Mouse (Mus musculus) T-helper 17 cell (primary cell): ENCODE results near the gene Ltbr.

Experiments
- in situ Hi-C, 2 experiments: fragments of 300-600 bp; cut with MboI, MseI; formaldehyde crosslinking; loops; 1 replicate in 1 of 2; 2 replicates in 1 of 2; pipeline ENCODE4 v1.15.1; 2025; ENCODE audit warnings: high pct_unique_total_duplicates in 2 of 2

Ltbr gene

DNA sequence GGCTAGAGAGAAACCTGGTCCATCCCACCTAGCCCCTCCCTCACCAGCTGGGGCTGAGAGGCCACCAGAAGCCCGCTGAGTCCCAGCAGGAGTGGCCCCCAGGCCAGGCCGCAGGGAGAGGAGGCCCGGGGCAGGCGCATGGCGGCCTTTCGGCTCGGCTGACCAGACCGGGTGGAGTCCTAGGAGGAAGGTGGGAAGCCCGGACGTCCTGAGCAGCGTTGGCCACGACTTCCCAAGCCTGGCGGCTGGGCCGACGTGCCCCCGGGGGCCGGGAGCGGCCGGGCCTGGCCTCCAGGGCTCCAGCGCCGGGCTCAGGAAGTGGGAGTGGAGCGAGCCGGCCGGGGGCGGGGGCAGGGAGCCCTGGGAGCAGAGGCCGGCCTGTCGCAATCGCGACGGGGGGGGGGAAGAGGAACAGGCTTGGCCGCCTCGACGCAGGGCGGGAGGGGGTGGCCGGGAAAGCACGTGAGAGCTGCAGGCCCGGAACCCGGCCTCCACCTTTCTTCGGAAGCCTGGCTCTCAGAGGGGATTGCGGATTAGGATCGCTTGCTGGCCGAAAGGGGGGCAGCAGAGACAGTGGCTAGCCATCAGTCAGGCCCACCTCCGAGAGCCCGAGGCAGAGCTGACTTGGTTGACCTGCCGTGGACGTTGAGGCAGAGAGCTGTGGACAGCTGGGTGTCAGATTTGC, at the start of gene Ltbr:
Ltbr (minus strand) TSS at position 340 of the 685 bp plus-strand sequence.
- in situ Hi-C loops: no loop called here

DNA sequence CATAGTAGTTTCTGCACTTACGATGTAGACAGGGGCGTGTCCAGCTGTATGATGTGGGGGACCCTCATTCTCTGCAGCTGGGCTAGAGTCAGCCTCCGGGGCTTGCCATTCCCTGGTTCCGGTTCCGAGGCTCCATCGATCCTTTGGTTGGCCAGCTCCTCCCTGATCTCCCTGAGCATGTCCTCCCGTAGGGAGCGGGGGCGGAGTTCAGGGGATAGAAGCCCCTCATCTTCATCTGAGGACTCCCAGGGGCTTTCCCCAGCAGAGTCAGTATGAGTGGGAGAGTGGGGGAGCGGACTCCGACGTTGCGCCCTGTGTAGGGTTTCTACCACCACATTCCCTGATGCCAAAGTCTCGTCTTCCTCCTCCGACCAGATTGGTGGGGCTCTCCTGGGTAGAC, 49.3 kb upstream of the Ltbr start:
- in situ Hi-C loops: no loop called here

DNA sequence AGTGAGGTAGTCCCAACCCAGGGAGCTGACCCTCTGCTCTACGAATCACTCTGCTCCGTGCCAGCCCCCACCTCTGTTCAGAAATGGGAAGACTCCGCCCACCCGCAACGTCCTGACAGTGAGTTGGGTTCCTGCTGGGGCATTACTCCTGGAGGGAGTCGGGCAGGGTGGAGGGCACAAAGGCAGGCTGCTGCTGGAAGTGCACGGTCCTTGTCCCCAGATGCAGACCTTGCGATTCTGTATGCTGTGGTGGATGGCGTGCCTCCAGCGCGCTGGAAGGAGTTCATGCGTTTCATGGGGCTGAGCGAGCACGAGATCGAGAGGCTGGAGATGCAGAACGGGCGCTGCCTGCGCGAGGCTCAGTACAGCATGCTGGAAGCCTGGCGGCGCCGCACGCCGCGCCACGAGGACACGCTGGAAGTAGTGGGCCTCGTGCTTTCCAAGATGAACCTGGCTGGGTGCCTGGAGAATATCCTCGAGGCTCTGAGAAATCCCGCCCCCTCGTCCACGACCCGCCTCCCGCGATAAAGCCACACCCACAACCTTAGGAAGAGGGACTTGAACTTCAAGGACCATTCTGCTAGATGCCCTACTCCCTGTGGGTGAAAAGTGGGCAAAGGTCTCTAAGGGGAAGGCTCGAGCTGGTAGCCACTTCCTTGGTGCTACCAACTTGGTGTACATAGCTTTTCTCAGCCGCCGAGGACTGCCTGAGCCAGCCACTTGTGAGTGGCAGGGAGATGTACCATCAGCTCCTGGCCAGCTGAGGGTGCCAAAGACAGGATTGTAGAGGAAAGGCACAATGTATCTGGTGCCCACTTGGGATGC, 48.0 kb upstream of the Ltbr start:
- in situ Hi-C loops: no loop called here

DNA sequence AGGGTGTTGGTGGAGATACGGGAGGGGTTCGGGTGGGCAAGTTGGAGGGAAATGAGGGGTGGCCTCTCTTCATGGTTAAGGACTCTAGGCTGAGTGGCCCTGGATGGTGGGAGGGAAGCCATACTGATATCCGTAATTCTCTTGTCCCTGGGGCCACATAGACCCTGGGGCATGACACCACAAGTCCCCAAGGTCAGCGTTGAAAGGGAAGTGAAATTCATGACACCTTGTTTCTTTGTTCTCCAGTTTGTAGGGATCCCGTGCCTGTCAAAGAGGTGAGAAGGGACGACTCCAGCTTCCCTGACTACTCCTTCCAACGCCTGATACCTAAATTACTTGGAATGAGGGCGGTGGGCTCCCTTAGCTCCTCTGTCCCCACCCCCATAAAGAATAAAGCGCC, 47.2 kb upstream of the Ltbr start:
- in situ Hi-C loops: no loop called here

DNA sequence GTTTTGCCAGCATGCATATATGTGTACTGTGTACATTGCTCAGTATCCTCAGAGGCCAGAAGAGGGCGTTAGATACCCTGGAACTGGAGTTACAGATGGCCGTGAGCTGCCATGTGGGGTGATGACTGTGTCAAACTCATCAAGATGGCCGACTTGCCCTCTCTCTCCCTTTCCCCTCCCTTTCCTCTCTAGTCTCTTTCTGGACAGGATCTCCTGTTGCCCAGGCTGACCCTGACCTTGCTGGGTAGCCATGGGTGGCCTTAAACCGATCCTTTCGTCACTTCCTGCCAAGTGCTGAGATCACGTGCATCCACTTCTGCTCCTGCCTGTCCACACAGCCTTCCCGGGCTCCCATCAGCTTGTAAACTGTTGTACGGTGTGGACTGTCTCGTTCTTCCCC, 46.3 kb upstream of the Ltbr start:
- in situ Hi-C loops: no loop called here

DNA sequence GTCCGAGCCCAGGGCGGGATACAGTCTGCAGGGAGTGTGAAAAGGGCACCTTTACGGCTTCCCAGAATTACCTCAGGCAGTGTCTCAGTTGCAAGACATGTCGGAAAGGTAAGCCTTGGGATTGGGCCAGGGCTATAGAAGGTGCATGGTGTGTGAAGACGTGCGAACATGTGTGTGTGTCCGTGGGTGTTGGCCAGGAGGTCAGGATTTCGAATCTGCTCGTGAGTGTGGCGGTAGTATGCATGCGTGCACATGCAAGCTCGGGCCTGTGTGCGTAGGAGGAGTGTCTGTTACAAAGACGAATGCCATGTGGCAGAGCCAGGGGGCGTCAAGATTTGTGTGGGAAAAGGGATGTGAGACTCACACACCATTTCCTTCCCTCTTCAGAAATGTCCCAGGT, 43.6 kb upstream of the Ltbr start:
- in situ Hi-C loops: no loop called here

DNA sequence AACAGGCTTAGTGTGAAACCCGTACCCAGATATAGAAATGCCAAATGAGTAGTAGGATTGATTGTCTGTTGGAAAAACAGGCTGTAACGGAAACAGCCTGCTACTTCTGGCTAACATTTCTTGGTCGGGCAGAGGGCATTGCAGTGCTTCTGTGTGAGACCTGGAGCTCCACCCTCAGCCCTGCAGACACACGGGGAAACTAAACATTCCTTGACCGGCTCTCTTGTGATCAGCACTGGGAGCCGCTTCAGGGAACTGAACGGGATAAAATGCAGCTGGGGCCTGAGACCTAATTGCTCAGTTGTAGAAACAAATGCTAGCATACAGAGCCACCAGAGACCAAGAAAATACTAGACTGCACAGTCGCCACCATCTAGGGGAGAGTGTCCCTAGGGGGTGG, 42.6 kb upstream of the Ltbr start:
- in situ Hi-C loops: no loop called here

DNA sequence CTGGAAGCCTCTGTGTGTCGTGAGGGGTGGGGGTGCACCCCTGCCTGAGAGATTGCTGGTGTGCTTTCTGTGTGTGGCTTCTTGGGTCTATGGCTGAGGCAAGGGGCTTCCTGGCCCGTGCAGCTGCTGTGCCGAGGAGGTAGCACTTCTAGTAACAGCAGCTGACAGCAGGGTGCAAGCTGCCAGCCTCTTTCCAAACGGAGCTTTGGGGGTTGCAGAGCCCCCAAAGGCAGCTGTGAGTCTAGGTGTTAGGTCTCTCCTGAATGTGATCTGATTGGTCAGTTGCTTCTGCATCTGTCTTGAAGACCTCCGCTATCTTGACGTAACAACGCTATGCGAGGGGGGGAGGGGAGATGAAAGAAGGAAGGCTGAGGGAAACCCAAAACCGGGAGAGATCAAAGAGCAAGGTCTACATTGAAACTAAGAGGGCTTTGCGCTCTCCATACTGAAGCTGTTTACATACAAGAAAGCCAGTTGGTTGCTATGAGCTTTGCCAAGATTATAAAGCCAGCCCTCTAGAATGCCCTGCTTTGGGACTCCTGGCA, 41.6 kb upstream of the Ltbr start:
- in situ Hi-C loops: no loop called here

DNA sequence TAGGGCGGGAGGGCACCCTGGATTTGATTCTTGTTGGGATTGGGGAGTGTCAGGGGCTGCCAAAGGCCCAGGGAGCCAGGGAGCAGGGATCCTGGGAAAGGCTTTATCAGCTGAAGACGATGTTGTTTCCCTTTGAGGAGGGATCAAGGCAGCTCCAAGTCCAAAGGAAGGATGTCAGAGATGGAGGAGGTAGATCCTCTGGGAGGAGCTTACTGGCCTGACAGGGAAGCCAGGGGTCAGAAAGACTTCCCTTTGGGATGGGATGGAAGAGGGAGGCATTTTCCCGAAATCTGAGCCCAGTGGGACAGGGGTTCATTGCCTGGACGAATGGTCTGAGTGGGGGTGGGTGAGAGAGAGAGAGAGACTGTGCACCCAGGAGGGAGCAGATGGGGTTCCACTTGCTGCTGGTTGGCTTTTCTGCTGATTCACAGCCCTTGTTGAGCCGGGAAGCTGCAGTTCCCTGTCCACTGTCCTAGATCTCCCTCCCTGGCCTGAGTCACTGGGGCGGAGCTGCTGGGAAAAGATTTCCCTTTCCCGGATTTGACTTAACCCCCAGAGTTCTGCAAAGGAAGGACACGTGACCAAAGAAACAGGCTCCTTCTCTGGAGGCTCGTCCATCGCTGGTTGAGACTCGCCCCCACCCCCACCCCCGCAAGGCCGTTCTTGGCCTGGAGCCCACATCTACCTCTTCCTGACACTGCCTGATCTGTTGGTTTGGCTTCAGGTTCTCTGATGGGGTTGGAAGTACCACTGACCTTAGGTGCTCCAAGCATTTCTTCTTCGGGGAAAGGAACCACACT, 40.9 kb upstream of the Ltbr start:
- in situ Hi-C loops: no loop called here

DNA sequence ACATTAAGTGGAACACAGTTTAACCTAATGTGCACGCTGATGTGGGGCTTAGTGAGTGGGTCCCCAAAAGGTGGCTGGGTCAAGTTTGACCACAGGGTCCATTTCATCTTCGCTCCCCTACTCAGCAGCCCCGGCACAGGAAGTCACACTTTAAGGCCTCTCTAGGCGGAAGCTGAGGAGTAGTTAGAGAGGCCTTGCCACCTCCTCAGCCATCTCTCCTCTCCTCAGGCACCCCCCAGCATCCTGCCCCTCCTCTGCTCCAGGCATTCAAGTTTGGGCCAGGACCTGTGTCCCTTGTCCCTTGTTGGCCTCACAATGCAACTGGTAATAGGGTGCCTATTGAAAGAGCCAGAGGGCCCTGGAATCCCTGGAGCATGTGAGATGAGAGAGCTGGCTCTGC, 40.0 kb upstream of the Ltbr start:
- in situ Hi-C loops: no loop called here

DNA sequence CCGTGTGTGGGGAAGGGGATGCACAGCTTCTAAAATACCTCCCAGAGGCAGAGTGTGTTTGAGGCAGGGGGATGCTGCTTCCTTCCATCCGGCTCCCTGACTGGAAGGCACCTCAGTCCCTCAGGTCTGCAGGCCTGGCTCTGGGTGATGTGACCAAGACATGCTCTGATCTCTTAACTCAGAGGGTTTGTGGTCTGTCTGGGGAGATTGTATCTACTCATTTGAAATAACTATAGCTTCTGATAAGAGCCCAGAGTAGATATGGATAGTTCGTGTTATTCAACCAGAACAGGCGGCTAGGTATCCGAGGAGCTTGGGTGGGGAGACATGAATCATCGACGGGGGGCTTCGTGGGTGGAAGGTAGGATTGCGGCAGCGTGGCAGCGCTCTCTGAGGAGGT, 39.5 kb upstream of the Ltbr start:
- in situ Hi-C loops: no loop called here

DNA sequence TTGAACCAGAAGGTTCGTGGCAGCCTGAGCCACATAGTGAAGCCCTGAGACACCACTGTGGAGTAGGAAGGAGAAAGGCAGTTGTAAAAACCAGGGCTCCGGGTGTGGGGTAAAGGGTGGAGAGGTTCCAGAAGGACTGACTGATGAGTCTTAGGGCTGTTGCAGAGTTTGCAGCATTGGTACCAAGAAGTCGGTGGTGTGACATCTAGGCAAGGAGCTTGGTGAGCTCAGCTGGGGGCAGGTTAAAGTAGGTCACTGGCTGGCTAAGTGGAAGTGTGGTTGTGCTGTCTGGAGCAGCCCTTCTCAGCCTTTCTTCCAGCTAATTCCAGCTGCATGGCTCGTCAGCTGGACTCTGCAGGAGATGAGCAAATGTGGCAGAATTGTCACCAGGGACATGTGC, 39.1 kb upstream of the Ltbr start:
- in situ Hi-C loops: no loop called here

DNA sequence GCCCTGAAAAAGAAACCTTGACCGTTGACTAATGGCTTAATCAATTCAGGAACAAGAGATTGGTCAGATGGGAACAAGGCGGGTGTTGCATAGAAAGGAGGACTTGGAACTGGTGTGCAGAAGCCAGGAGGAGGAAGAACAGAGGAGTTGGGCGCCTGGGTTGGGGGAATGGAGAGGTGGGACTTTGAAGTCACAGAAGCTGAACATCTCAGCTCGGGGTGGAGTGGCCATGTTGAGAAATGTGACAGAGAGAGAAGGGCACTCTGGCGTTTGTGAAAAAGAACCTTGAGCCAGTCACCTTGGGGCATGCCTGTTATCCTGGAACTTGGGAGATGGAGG, 38.3 kb upstream of the Ltbr start:
- in situ Hi-C loops: no loop called here

DNA sequence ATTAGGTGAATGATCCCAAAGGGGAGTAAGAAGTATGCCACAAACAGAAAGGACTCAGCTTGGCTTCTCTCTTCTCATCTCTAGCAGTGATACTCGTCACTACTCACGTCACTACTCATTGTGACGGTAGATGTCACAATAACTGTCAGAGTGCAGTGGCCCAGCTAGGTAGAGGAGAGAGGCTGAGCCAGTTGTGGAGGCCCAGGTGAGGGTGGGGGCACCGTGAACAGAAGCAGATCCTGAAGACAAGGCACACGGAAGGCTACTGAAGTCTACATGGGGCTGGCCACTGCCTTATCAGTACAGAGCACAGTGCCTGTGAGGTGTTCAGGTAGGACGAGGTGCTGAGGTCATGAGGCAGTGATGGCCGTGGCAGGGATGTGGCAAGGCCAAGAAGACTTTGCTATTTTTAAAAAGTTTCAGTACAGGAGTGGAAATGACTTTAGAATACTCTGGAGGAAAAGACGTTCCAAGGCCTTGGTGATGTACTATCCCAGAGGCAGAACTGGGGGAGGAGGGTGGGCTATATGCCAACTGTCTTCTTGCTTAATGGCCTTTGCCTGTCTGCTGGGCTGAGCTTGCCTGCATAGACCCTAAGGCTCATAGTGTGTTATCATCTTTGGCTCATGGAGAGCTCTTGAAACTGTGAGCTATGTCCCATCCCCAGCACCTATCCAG, 37.8 kb upstream of the Ltbr start:
- in situ Hi-C loops: no loop called here

DNA sequence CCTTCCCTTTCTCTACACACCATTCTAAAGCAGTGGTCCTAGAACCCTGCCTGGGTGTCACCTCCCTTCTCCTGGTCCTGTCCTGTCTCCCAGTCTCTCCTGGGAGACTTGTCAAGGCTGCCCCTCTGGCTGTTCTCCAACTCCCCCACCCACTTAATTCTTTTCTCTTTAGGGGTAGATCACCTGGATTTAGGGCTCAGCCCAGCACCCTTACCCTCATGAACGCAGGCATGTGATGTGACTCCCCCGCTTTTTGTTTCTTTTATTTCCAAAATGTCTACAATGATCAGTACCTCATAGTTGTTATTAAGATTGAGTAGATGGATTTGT, 37.3 kb upstream of the Ltbr start:
- in situ Hi-C loops: no loop called here

DNA sequence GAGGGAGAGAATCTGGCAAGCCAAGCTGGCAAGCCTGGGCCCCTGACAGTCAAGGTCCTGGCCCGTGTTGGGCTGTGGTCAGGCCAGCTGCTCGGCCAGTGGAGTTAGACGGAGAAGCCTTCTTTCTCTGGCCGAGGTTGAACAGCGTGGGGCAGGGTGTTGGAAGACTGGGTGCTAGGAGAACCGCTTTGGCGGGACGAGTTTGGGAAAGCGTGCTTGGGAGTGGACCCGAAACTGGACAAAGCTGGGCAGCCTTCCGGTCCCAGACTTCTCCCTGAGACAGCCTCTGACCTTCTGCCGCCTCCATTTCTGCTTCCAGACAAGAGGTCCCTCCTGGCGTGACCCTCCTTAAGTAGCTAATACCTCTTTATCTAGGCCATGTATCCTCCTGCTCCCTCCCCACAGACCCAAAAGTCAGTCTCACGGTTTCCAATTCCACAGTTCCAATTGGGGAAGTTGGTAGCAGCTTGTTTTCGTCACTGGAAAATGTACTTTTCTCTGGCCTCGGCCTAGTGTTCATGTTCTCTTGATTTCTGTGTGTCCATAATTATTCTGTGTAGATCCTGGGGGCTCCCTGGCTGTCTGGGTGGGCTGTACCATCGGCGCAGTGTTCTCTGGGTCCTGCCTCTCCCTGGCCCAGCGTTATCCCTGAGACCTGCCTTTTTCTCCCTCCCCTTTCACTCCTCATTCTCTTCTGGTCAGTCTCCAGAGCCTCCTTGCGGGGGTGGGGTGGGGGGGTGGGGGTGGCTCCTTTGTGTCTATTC, 36.7 kb upstream of the Ltbr start:
- in situ Hi-C loops: no loop called here

DNA sequence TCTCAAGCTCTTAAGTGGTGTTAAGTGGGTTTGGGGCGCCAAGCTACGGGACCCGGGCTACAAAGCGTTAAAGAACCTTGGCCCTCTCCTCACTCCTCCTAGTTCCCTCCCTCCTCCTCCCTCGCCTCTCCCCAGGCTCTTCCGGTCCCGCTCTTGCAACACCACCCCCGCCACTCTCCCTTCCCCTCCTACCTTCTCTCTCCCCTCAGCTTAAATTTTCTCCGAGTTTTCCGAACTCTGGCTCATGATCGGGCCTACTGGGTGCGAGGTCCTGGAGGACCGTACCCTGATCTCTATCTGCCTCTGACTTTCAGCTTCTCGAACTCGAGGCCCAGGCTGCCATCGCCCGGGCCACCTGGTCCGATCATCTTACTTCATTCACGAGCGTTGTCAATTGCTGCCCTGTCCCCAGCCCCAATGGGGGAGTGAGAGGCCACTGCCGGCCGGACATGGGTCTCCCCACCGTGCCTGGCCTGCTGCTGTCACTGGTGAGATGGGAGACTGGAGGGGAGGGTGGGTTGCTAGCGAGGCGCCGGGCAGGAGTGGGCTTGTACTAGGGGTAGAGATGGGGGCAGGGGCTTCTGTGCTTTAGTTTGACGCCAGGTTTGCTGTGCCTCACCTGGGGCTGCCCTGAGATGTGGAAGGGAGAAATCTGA, 36.0 kb upstream of the Ltbr start:
- in situ Hi-C loops: no loop called here

DNA sequence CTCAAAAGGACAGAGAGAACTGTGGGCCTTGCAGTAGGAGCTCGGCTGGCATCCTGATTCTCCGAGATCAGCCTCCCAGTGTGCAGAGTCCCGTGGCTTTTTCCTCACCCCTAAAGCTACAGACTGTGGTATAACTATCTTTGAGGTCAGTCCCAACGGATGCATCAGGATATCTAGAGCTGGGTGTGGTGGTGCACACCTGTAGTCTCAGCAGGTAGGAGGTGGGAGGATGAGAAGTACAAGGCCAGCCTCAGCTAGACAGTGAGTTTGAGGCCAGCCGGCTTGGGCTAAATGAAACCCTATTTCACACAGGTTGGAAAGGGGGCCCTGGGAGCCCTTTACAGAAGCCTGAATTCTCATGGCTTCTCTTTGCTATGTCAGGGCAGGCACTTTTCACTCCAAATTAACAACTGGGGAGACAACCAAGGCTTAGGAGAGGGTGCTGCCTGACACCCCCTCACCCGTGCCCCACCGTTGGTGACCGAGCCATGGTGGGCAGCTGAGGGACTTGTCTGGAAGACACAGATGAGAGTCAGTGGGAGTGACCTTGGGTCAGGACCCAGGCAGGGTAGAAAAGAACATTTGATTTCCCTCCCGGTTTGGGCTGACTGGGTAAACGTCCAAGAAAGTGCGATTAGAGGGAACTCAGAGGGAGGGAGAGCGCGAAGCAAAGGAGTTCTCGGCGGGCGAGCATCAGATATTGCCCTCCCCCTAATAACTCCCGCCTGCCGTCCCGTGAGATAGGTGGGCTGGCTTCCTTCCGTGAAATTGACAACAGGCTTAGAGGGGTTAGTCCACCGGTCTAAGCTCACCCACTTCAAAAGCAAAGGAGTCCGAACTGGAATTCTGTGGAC, 35.3 kb upstream of the Ltbr start, which contains the start of gene Tnfrsf1a:
Tnfrsf1a (plus strand) TSS at position 642 of the 854 bp plus-strand sequence.
- in situ Hi-C loops: no loop called here

DNA sequence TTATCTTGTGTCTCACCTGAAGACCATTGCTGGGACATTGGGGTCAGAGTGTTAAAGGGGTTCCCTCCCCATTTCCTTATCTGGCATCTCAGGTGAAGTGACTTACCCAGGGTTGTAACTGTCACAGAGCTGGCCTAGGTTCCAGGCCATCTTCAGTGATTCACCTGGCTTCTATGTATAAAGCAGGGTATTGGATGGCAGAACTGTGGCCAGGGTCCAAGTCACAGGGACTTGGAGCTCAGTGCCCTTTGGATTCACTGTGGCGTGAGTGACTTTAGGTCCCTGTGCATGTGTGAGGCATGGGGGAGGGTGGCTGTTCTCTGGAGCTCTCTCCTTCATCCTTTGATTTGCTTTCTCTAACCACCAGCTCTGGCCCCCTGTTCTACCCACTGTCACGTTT, 32.3 kb upstream of the Ltbr start:
- in situ Hi-C loops: no loop called here

DNA sequence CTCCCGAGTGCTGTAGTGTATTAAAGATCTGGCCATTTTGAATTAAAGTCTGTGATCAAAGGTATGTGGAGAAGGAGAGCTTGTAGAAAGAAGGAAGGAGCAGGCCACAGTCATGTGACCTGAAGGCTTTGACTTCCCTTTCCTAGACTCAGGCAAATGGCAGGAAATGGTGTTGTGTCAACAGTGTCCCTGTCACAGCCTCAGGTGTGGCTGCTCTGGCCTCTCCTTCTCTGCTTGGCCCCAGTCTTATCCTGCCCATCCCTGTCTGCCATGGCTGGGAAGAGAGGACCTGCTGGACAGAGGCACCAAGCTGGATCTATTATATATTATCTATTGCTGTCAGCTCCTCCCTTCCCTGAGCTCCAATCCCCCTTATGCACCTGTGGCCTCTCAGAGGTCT, 31.9 kb upstream of the Ltbr start:
- in situ Hi-C loops: no loop called here
